Mouse (Mus musculus) 416B (cell line): Measurements from ENCODE around the gene Man1a2.

Experiments used
- DNase-seq: peaks from one replicate; pipeline ENCODE4 v3.0.0; 2011; ENCODE audit warnings: low read depth

Man1a2 gene

GRCm38 (mm10) chr3:100685087-100685762 is at the start of gene Man1a2:
TSS of gene Man1a2 (minus strand) at chr3:100685503.
- peak; percentile 83 for DNase-seq

- DNase-seq = no peak
Observed at GRCm38 (mm10) chr3:100734482-100735154, 49.3 kb upstream of the Man1a2 start.

GRCm38 (mm10) chr3:100731896-100732295 is 46.6 kb upstream of the Man1a2 start:
- peak; percentile 54 for DNase-seq

GRCm38 (mm10) chr3:100731347-100731746 is 46.0 kb upstream of the Man1a2 start:
- no peak for DNase-seq

GRCm38 (mm10) chr3:100728008-100728712 is 42.9 kb upstream of the Man1a2 start:
- no peak for DNase-seq

- no peak for DNase-seq
Observed at GRCm38 (mm10) chr3:100725960-100726674, 40.8 kb upstream of the Man1a2 start.

GRCm38 (mm10) chr3:100720786-100721300 is 35.5 kb upstream of the Man1a2 start:
- DNase-seq = no peak

GRCm38 (mm10) chr3:100716241-100716640 is 30.9 kb upstream of the Man1a2 start:
- DNase-seq = no peak

GRCm38 (mm10) chr3:100715367-100715766 is 30.1 kb upstream of the Man1a2 start:
- DNase-seq = no peak

- no peak for DNase-seq
Observed at GRCm38 (mm10) chr3:100713142-100714005, 28.1 kb upstream of the Man1a2 start.

- no peak for DNase-seq
Observed at GRCm38 (mm10) chr3:100712140-100712539, 26.8 kb upstream of the Man1a2 start.

- DNase-seq = no peak
Observed at GRCm38 (mm10) chr3:100711486-100711885, 26.2 kb upstream of the Man1a2 start.

GRCm38 (mm10) chr3:100707117-100707516 is 21.8 kb upstream of the Man1a2 start:
- DNase-seq = no peak

GRCm38 (mm10) chr3:100705128-100705667 is 19.9 kb upstream of the Man1a2 start:
- no peak for DNase-seq

GRCm38 (mm10) chr3:100703847-100704644 is 18.7 kb upstream of the Man1a2 start:
- no peak for DNase-seq

GRCm38 (mm10) chr3:100702875-100703846 is 17.9 kb upstream of the Man1a2 start:
- peak; percentile 28 for DNase-seq

- no peak for DNase-seq
Observed at GRCm38 (mm10) chr3:100688747-100689146, 3.4 kb upstream of the Man1a2 start.

GRCm38 (mm10) chr3:100686756-100687155 is 1.5 kb upstream of the Man1a2 start:
- DNase-seq = no peak
